Comparison of ENCODE assay signal across 8 mouse cellular contexts in genomic region chr3:90466311-90466766, GRCm38 (mm10). TPM values are rescaled to one million over a fixed set of nuclear protein-coding genes. Genes with fewer than 3 reads are reported as not detected.
DNase-seq lines count a peak whose midpoint lies in the region; ATAC-seq and TF ChIP-seq lines count a peak whose summit lies in the region.

No protein-coding gene starts in this region.

- H3K36me3 ChIP-seq in ES-Bruce4 (ENCODE audit: control insufficient read depth, insufficient read depth, low read length, poor library complexity, severe bottlenecking), result no peaks in the 10 kb centered on the region
- no peaks in the 10 kb centered on the region for H3K36me3 ChIP-seq in embryonic facial prominence, embryonic 11.5 days (replicated peaks; ENCODE audit: control insufficient read depth, insufficient read depth, low read depth, low read length)
- H3K36me3 ChIP-seq in heart, embryonic 10.5 days, result no peaks in the 10 kb centered on the region
- H3K36me3 ChIP-seq in kidney, embryonic 14.5 days (ENCODE audit: control insufficient read depth, insufficient read depth, low read length), result no peaks in the 10 kb centered on the region
- H3K36me3 ChIP-seq in liver, embryonic 16.5 days (ENCODE audit: control insufficient read depth, insufficient read depth), result no peaks in the 10 kb centered on the region
- no peaks in the 10 kb centered on the region for H3K36me3 ChIP-seq in neural tube, embryonic 15.5 days

- H3K4me2 ChIP-seq in embryonic facial prominence, embryonic 11.5 days (ENCODE audit: low read depth, low read length), result peak overlapping the region; percentile 79
- H3K4me2 ChIP-seq in kidney, embryonic 14.5 days (replicated peaks; ENCODE audit: low read depth, low read length), result peak overlapping the region; percentile 75
- peak overlapping the region; percentile 68 for H3K4me2 ChIP-seq in liver, embryonic 16.5 days (ENCODE audit: low read depth, low read length)
- peak overlapping the region; percentile 96 for H3K4me2 ChIP-seq in neural tube, embryonic 15.5 days

- ATAC-seq in embryonic facial prominence, embryonic 11.5 days (replicated peaks; ENCODE audit: insufficient number of reproducible peaks, low FRiP score, low TSS enrichment, low read depth), result 0 out of 2 replicates have a peak, but pooled peaks have one; percentile 26
- peak; percentile 62 for ATAC-seq in kidney, embryonic 14.5 days (ENCODE audit: low FRiP score, low TSS enrichment)
- ATAC-seq in liver, embryonic 16.5 days (ENCODE audit: low read depth), result peak; percentile 25; the same call in 1 of the 2 replicates
- ATAC-seq in neural tube, embryonic 15.5 days (ENCODE audit: low FRiP score), result peak; percentile 40; the same call in 1 of the 2 replicates
- no peak for ATAC-seq in inflammation-experienced regulatory T-cells, adult 6 months

- H3K9me3 ChIP-seq in ES-Bruce4 (replicated peaks; ENCODE audit: control insufficient read depth, insufficient read depth, low read length, poor library complexity, severe bottlenecking), result no peaks in the 10 kb centered on the region
- no peaks in the 10 kb centered on the region for H3K9me3 ChIP-seq in embryonic facial prominence, embryonic 11.5 days (replicated peaks; ENCODE audit: control insufficient read depth, low read length)
- no peaks in the 10 kb centered on the region for H3K9me3 ChIP-seq in heart, embryonic 10.5 days
- no peaks in the 10 kb centered on the region for H3K9me3 ChIP-seq in kidney, embryonic 14.5 days (ENCODE audit: control insufficient read depth, low read length)
- H3K9me3 ChIP-seq in liver, embryonic 16.5 days (replicated peaks; ENCODE audit: control insufficient read depth, low read length), result no peaks in the 10 kb centered on the region
- H3K9me3 ChIP-seq in neural tube, embryonic 15.5 days (replicated peaks), result no peaks in the 10 kb centered on the region

- DNase-seq in adrenal gland, postnatal 14 days, result peak; percentile 83
- DNase-seq in embryonic facial prominence, embryonic 11.5 days (ENCODE audit: low spot score), result peak; percentile 85
- no peak for DNase-seq in heart, embryonic 10.5 days (ENCODE audit: low spot score)

- H3K27ac ChIP-seq in ES-Bruce4 (ENCODE audit: insufficient read depth, low read length), result no peak overlapping the region
- H3K27ac ChIP-seq in embryonic facial prominence, embryonic 11.5 days (replicated peaks; ENCODE audit: low read depth, low read length), result no peak overlapping the region
- no peak overlapping the region for H3K27ac ChIP-seq in heart, embryonic 10.5 days
- H3K27ac ChIP-seq in kidney, embryonic 14.5 days (ENCODE audit: low read depth, low read length), result no peak overlapping the region
- no peak overlapping the region for H3K27ac ChIP-seq in liver, embryonic 16.5 days (ENCODE audit: low read length)
- H3K27ac ChIP-seq in neural tube, embryonic 15.5 days (replicated peaks), result no peak overlapping the region

- no peaks in the 10 kb centered on the region for H3K4me1 ChIP-seq in ES-Bruce4 (ENCODE audit: control insufficient read depth, insufficient read depth, low read length)
- peaks cover 5% of the 10 kb centered on the region for H3K4me1 ChIP-seq in embryonic facial prominence, embryonic 11.5 days (ENCODE audit: control insufficient read depth, insufficient read depth, low read length)
- H3K4me1 ChIP-seq in heart, embryonic 10.5 days, result peaks cover 32% of the 10 kb centered on the region
- H3K4me1 ChIP-seq in kidney, embryonic 14.5 days (ENCODE audit: control insufficient read depth, insufficient read depth, low read length), result no peaks in the 10 kb centered on the region
- H3K4me1 ChIP-seq in liver, embryonic 16.5 days (ENCODE audit: control insufficient read depth, low read depth, low read length), result peaks cover 5% of the 10 kb centered on the region
- H3K4me1 ChIP-seq in neural tube, embryonic 15.5 days, result peaks cover 18% of the 10 kb centered on the region

- peak overlapping the region; percentile 81 for H3K4me3 ChIP-seq in ES-Bruce4 (ENCODE audit: low read depth, low read length)
- peak overlapping the region; percentile 45 for H3K4me3 ChIP-seq in embryonic facial prominence, embryonic 11.5 days (ENCODE audit: low read depth, low read length)
- peak overlapping the region; percentile 67 for H3K4me3 ChIP-seq in heart, embryonic 10.5 days
- peak overlapping the region; percentile 55 for H3K4me3 ChIP-seq in kidney, embryonic 14.5 days (ENCODE audit: low read length)
- H3K4me3 ChIP-seq in liver, embryonic 16.5 days (ENCODE audit: low read depth, low read length), result peak overlapping the region; percentile 55
- H3K4me3 ChIP-seq in neural tube, embryonic 15.5 days (replicated peaks), result peak overlapping the region; percentile 60

- peak; percentile 68 for TF ChIP-seq CTCF in ES-Bruce4 (IDR thresholded peaks at IDR 0.05; ENCODE audit: low read depth, low read length)

- no peak for TF ChIP-seq POLR2A in ES-Bruce4 (IDR thresholded peaks at IDR 0.05; ENCODE audit: insufficient read depth, low read length)

- peak overlapping the region; percentile 23 for H3K9ac ChIP-seq in ES-Bruce4 (ENCODE audit: low read depth, poor library complexity, severe bottlenecking)
- peak overlapping the region; percentile 51 for H3K9ac ChIP-seq in embryonic facial prominence, embryonic 11.5 days (replicated peaks; ENCODE audit: low read length)
- peak overlapping the region; percentile 70; the same call in 1 of the 2 replicates for H3K9ac ChIP-seq in kidney, embryonic 14.5 days (ENCODE audit: low read depth, low read length)
- H3K9ac ChIP-seq in liver, embryonic 16.5 days (ENCODE audit: low read depth, low read length), result no peak overlapping the region
- peak overlapping the region; percentile 55 for H3K9ac ChIP-seq in neural tube, embryonic 15.5 days (replicated peaks)

- no peak for TF ChIP-seq EP300 in ES-Bruce4 (IDR thresholded peaks at IDR 0.05; ENCODE audit: insufficient read depth, low read depth, low read length)

- H3K27me3 ChIP-seq in ES-Bruce4 (ENCODE audit: control insufficient read depth, insufficient read depth, low read length, poor library complexity, severe bottlenecking), result 0 out of 2 replicates have a peak, but pooled peaks cover 3% of the 10 kb centered on the region
- peaks cover 30% of the 10 kb centered on the region for H3K27me3 ChIP-seq in embryonic facial prominence, embryonic 11.5 days (ENCODE audit: control insufficient read depth, insufficient read depth, low read length)
- H3K27me3 ChIP-seq in heart, embryonic 10.5 days (ENCODE audit: insufficient read depth, poor library complexity, severe bottlenecking), result peaks cover 52% of the 10 kb centered on the region
- H3K27me3 ChIP-seq in kidney, embryonic 14.5 days (ENCODE audit: control insufficient read depth, insufficient read depth, low read length), result peaks cover 31% of the 10 kb centered on the region
- peaks cover 54% of the 10 kb centered on the region for H3K27me3 ChIP-seq in liver, embryonic 16.5 days (ENCODE audit: control insufficient read depth, insufficient read depth, low read depth, low read length)
- peaks cover 52% of the 10 kb centered on the region for H3K27me3 ChIP-seq in neural tube, embryonic 15.5 days (replicated peaks)

- WGBS in embryonic facial prominence, embryonic 11.5 days, result under 1% methylated on average over 15 of the region's 15 CpGs
- under 1% methylated on average over 15 of the region's 15 CpGs for WGBS in heart, embryonic 10.5 days
- WGBS in kidney, embryonic 14.5 days, result under 1% methylated on average over 15 of the region's 15 CpGs
- under 1% methylated on average over 15 of the region's 15 CpGs for WGBS in liver, embryonic 16.5 days (ENCODE audit: insufficient replicate concordance)
- WGBS in neural tube, embryonic 15.5 days, result under 1% methylated on average over 15 of the region's 15 CpGs

RNA-seq across cellular contexts. Expression of gene Npr1, which starts 0.7 kb away (rescaled TPM):
- 10.8 and 13.6 TPM in 2 replicates for polyA plus RNA-seq in ES-Bruce4 (2011; ENCODE audit: insufficient read depth, insufficient read length, low read depth, missing spikeins)
- total RNA-seq in adrenal gland, postnatal 14 days (2021), result 120 and 132 TPM in 2 replicates
- polyA plus RNA-seq in embryonic facial prominence, embryonic 11.5 days (2014; fragmentation: Nextera tagmentation; extraction: Ambion mirVana), result 1.7 and 3.0 TPM in 2 replicates
- polyA plus RNA-seq in heart, embryonic 10.5 days (2016; fragmentation: Nextera tagmentation; extraction: Ambion mirVana), result 7.1 and 8.7 TPM in 2 replicates
- 11.0 and 12.3 TPM in 2 replicates for polyA plus RNA-seq in kidney, embryonic 14.5 days (2014; fragmentation: Nextera tagmentation; extraction: Ambion mirVana)
- polyA plus RNA-seq in liver, embryonic 16.5 days (2015; fragmentation: Nextera tagmentation; extraction: Ambion mirVana), result 4.1 and 4.3 TPM in 2 replicates
- 3.1 and 4.4 TPM in 2 replicates for polyA plus RNA-seq in neural tube, embryonic 15.5 days (2015; fragmentation: Nextera tagmentation; extraction: Ambion mirVana)
- not detected for polyA plus RNA-seq in inflammation-experienced regulatory T-cells, adult 6 months (2017; shearing (Covaris generic))

RNA-seq across cellular contexts. Expression of gene Ilf2, which starts 9.6 kb away (rescaled TPM):
- polyA plus RNA-seq in ES-Bruce4 (2011; ENCODE audit: insufficient read depth, insufficient read length, low read depth, missing spikeins), result 211 and 233 TPM in 2 replicates
- 54.7 and 66.2 TPM in 2 replicates for total RNA-seq in adrenal gland, postnatal 14 days (2021)
- polyA plus RNA-seq in embryonic facial prominence, embryonic 11.5 days (2014; fragmentation: Nextera tagmentation; extraction: Ambion mirVana), result 364 and 383 TPM in 2 replicates
- polyA plus RNA-seq in heart, embryonic 10.5 days (2016; fragmentation: Nextera tagmentation; extraction: Ambion mirVana), result 149 and 215 TPM in 2 replicates
- 245 and 262 TPM in 2 replicates for polyA plus RNA-seq in kidney, embryonic 14.5 days (2014; fragmentation: Nextera tagmentation; extraction: Ambion mirVana)
- 44.8 and 48.7 TPM in 2 replicates for polyA plus RNA-seq in liver, embryonic 16.5 days (2015; fragmentation: Nextera tagmentation; extraction: Ambion mirVana)
- polyA plus RNA-seq in neural tube, embryonic 15.5 days (2015; fragmentation: Nextera tagmentation; extraction: Ambion mirVana), result 218 and 229 TPM in 2 replicates
- polyA plus RNA-seq in inflammation-experienced regulatory T-cells, adult 6 months (2017; shearing (Covaris generic)), result 100 to 1,000 TPM; 107 to 118 (median 118) TPM

RNA-seq across cellular contexts. Expression of gene Snapin, which starts 24.5 kb away (rescaled TPM):
- polyA plus RNA-seq in ES-Bruce4 (2011; ENCODE audit: insufficient read depth, insufficient read length, low read depth, missing spikeins), result 63.9 and 65.1 TPM in 2 replicates
- total RNA-seq in adrenal gland, postnatal 14 days (2021), result 46.1 and 49.2 TPM in 2 replicates
- 63.3 and 65.8 TPM in 2 replicates for polyA plus RNA-seq in embryonic facial prominence, embryonic 11.5 days (2014; fragmentation: Nextera tagmentation; extraction: Ambion mirVana)
- 71.7 and 74.4 TPM in 2 replicates for polyA plus RNA-seq in heart, embryonic 10.5 days (2016; fragmentation: Nextera tagmentation; extraction: Ambion mirVana)
- polyA plus RNA-seq in kidney, embryonic 14.5 days (2014; fragmentation: Nextera tagmentation; extraction: Ambion mirVana), result 58.5 and 67.6 TPM in 2 replicates
- 17.8 and 18.2 TPM in 2 replicates for polyA plus RNA-seq in liver, embryonic 16.5 days (2015; fragmentation: Nextera tagmentation; extraction: Ambion mirVana)
- polyA plus RNA-seq in neural tube, embryonic 15.5 days (2015; fragmentation: Nextera tagmentation; extraction: Ambion mirVana), result 97.8 and 98.7 TPM in 2 replicates
- polyA plus RNA-seq in inflammation-experienced regulatory T-cells, adult 6 months (2017; shearing (Covaris generic)), result 10 to 100 TPM; 53.6 to 73.0 (median 71.1) TPM

RNA-seq across cellular contexts. Expression of gene Ints3, which starts 32.9 kb away (rescaled TPM):
- polyA plus RNA-seq in ES-Bruce4 (2011; ENCODE audit: insufficient read depth, insufficient read length, low read depth, missing spikeins), result 68.6 and 71.0 TPM in 2 replicates
- 59.5 and 62.4 TPM in 2 replicates for total RNA-seq in adrenal gland, postnatal 14 days (2021)
- 31.7 and 32.1 TPM in 2 replicates for polyA plus RNA-seq in embryonic facial prominence, embryonic 11.5 days (2014; fragmentation: Nextera tagmentation; extraction: Ambion mirVana)
- 31.0 and 36.7 TPM in 2 replicates for polyA plus RNA-seq in heart, embryonic 10.5 days (2016; fragmentation: Nextera tagmentation; extraction: Ambion mirVana)
- 24.0 and 39.2 TPM in 2 replicates for polyA plus RNA-seq in kidney, embryonic 14.5 days (2014; fragmentation: Nextera tagmentation; extraction: Ambion mirVana)
- polyA plus RNA-seq in liver, embryonic 16.5 days (2015; fragmentation: Nextera tagmentation; extraction: Ambion mirVana), result 6.7 and 7.2 TPM in 2 replicates
- polyA plus RNA-seq in neural tube, embryonic 15.5 days (2015; fragmentation: Nextera tagmentation; extraction: Ambion mirVana), result 29.8 and 31.5 TPM in 2 replicates
- polyA plus RNA-seq in inflammation-experienced regulatory T-cells, adult 6 months (2017; shearing (Covaris generic)), result 10 to 100 TPM; 15.6 to 18.0 (median 17.6) TPM

RNA-seq across cellular contexts. Expression of gene Chtop, which starts 43.0 kb away (rescaled TPM):
- polyA plus RNA-seq in ES-Bruce4 (2011; ENCODE audit: insufficient read depth, insufficient read length, low read depth, missing spikeins), result 124 and 130 TPM in 2 replicates
- 108 and 112 TPM in 2 replicates for total RNA-seq in adrenal gland, postnatal 14 days (2021)
- 126 and 132 TPM in 2 replicates for polyA plus RNA-seq in embryonic facial prominence, embryonic 11.5 days (2014; fragmentation: Nextera tagmentation; extraction: Ambion mirVana)
- polyA plus RNA-seq in heart, embryonic 10.5 days (2016; fragmentation: Nextera tagmentation; extraction: Ambion mirVana), result 120 and 136 TPM in 2 replicates
- polyA plus RNA-seq in kidney, embryonic 14.5 days (2014; fragmentation: Nextera tagmentation; extraction: Ambion mirVana), result 98.8 and 105 TPM in 2 replicates
- 38.8 and 41.2 TPM in 2 replicates for polyA plus RNA-seq in liver, embryonic 16.5 days (2015; fragmentation: Nextera tagmentation; extraction: Ambion mirVana)
- 169 TPM in 2 replicates for polyA plus RNA-seq in neural tube, embryonic 15.5 days (2015; fragmentation: Nextera tagmentation; extraction: Ambion mirVana)
- 10 to 100 TPM; 49.4 to 62.9 (median 62.1) TPM for polyA plus RNA-seq in inflammation-experienced regulatory T-cells, adult 6 months (2017; shearing (Covaris generic))
